Mouse (Mus musculus) kidney, postnatal 0 days (tissue): Measurements from ENCODE around the gene Dll1. TPM values are rescaled to one million over a fixed set of nuclear protein-coding genes. Genes with fewer than 3 reads are reported as not detected.

Source experiments
- ATAC-seq: fragments of 200-750 bp; cut with Nextera tagmentation; replicated peaks from 2 replicates; pipeline ENCODE4 v1.8.0; 2017; ENCODE audit warnings: low read depth, moderate number of reproducible peaks, moderate TSS enrichment, moderate library complexity; ENCODE audit not compliant: low FRiP score
- DNase-seq: peaks from one replicate; pipeline ENCODE4 v3.0.0-alpha.2; 2016; ENCODE audit warnings: low spot score
- H3K27ac ChIP-seq: fragments of 300-500 bp; sonication (generic); 2 replicates; pipeline ENCODE4 v1.5.1; 2014; ENCODE audit warnings: mild to moderate bottlenecking
- H3K27me3 ChIP-seq: fragments of 300-500 bp; sonication (generic); 2 replicates; pipeline ENCODE4 v1.6.1; 2014; ENCODE audit warnings: low read length, mixed read lengths; ENCODE audit not compliant: insufficient read depth
- H3K36me3 ChIP-seq: fragments of 300-500 bp; sonication (generic); 2 replicates; pipeline ENCODE4 v1.6.1; 2014; ENCODE audit warnings: low read length, mixed read lengths; ENCODE audit not compliant: insufficient read depth
- H3K4me1 ChIP-seq: fragments of 300-500 bp; sonication (generic); replicated peaks from 2 replicates; pipeline ENCODE4 v1.6.1; 2014; ENCODE audit warnings: antibody characterized with exemption, low read length, mixed read lengths; ENCODE audit not compliant: insufficient read depth
- H3K4me2 ChIP-seq: fragments of 300-500 bp; sonication (generic); 2 replicates; pipeline ENCODE4 v1.6.1; 2014; ENCODE audit warnings: mild to moderate bottlenecking, low read length, moderate library complexity, mixed read lengths
- H3K4me3 ChIP-seq: fragments of 300-500 bp; sonication (generic); replicated peaks from 2 replicates; pipeline ENCODE4 v1.5.1; 2014; ENCODE audit warnings: low read depth, low read length
- H3K9ac ChIP-seq: fragments of 300-500 bp; sonication (generic); 2 replicates; pipeline ENCODE4 v1.6.1; 2014; ENCODE audit warnings: low read depth, low read length
- H3K9me3 ChIP-seq: fragments of 300-500 bp; sonication (generic); replicated peaks from 2 replicates; pipeline ENCODE4 v1.6.1; 2016; ENCODE audit warnings: low read length, inconsistent platforms, mixed read lengths
- CTCF ChIP-seq: IDR thresholded peaks from 2 replicates; pipeline ENCODE4 v1.5.1; 2016; ENCODE audit warnings: antibody characterized with exemption, low read depth, mild to moderate bottlenecking, moderate library complexity
- WGBS: fragments of 180-500 bp; shearing (Covaris S2); extraction: QIAGEN DNeasy Blood & Tissue Kit; methylation state at CpG from one replicate; pipeline ENCODE4 v1.1.7; 2014; 5-methylcytosine and 5-hydroxymethylcytosine counted together
- polyA plus RNA-seq: library from polyadenylated mRNA; unstranded; fragments of >200 nt; fragmentation: Nextera tagmentation; extraction: Ambion mirVana; gene quantifications from 2 replicates; pipeline ENCODE4 v1.2.1, GENCODE M21; 2015

Dll1 gene
- polyA plus RNA-seq, 1 experiment from 2014 or later: 22.3 TPM

- H3K4me2 ChIP-seq: peak within 1 kb of the TSS; percentile 79
- no peaks in the 10 kb centered on the region for H3K27me3 ChIP-seq
- H3K9me3 ChIP-seq: no peaks in the 10 kb centered on the region
- peak within 1 kb of the TSS; percentile 75 for H3K4me3 ChIP-seq
- no peaks in the 10 kb centered on the region for H3K36me3 ChIP-seq
- WGBS: 1% methylated on average over 31 of the region's 31 CpGs
- TF ChIP-seq CTCF: no peak
- H3K9ac ChIP-seq: peak within 1 kb of the TSS; percentile 79
- peak within 1 kb of the TSS; percentile 91 for H3K27ac ChIP-seq
- DNase-seq (peak; percentile 99), ATAC-seq (peak; percentile 96)
- peaks cover 12% of the 10 kb centered on the region for H3K4me1 ChIP-seq
Measured at GRCm38 (mm10) chr17:15395997-15396675, 19.5 kb upstream of the Dll1 start, which contains the start of gene Fam120b. Fam120b (plus strand) TSS chr17:15396202.

- TF ChIP-seq CTCF: no peak
- no peak overlapping the region for H3K4me2 ChIP-seq
- H3K9me3 ChIP-seq: no peaks in the 10 kb centered on the region
- H3K27ac ChIP-seq: no peak overlapping the region
- H3K9ac ChIP-seq: no peak overlapping the region
- ATAC-seq (0 out of 2 replicates have a peak, but pooled peaks have one; percentile 36), DNase-seq (no peak)
- 56% methylated on average over 8 of the region's 8 CpGs for WGBS
- no peak overlapping the region for H3K4me3 ChIP-seq
- no peaks in the 10 kb centered on the region for H3K36me3 ChIP-seq
- H3K4me1 ChIP-seq: no peaks in the 10 kb centered on the region
- no peaks in the 10 kb centered on the region for H3K27me3 ChIP-seq
Measured at GRCm38 (mm10) chr17:15389356-15389755, 12.7 kb upstream of the Dll1 start.

GRCm38 (mm10) chr17:15388892-15389291 is 12.2 kb upstream of the Dll1 start:
- Histone ChIP-seq H3K9me3 (no peaks in the 10 kb centered on the region), H3K27me3 (no peaks in the 10 kb centered on the region), H3K36me3 (no peaks in the 10 kb centered on the region), H3K27ac (peak overlapping the region; percentile 31; the same call in 1 of the 2 replicates), H3K4me2 (no peak overlapping the region), H3K4me3 (no peak overlapping the region), H3K9ac (no peak overlapping the region), H3K4me1 (no peaks in the 10 kb centered on the region)
- 56% methylated on average over 4 of the region's 4 CpGs for WGBS
- DNase-seq (no peak), ATAC-seq (no peak)
- no peak for TF ChIP-seq CTCF

- TF ChIP-seq CTCF: peak; percentile 21; the same call in 1 of the 2 replicates
- 94% methylated on average over 5 of the region's 5 CpGs for WGBS
- peaks cover 16% of the 10 kb centered on the region for H3K4me1 ChIP-seq
- 0 out of 2 replicates have a peak, but pooled peaks cover 4% of the 10 kb centered on the region for H3K27me3 ChIP-seq
- ATAC-seq: no peak
- no peak overlapping the region for H3K27ac ChIP-seq
- no peak overlapping the region for H3K9ac ChIP-seq
- H3K9me3 ChIP-seq: no peaks in the 10 kb centered on the region
- no peak overlapping the region for H3K4me3 ChIP-seq
- no peak overlapping the region for H3K4me2 ChIP-seq
- DNase-seq: no peak
- no peaks in the 10 kb centered on the region for H3K36me3 ChIP-seq
Measured at GRCm38 (mm10) chr17:15383360-15383759, 6.7 kb upstream of the Dll1 start.

- Histone ChIP-seq H3K4me1 (peaks cover 16% of the 10 kb centered on the region), H3K4me3 (no peak overlapping the region), H3K4me2 (no peak overlapping the region), H3K9ac (no peak overlapping the region), H3K36me3 (no peaks in the 10 kb centered on the region), H3K27me3 (0 out of 2 replicates have a peak, but pooled peaks cover 4% of the 10 kb centered on the region), H3K9me3 (no peaks in the 10 kb centered on the region), H3K27ac (no peak overlapping the region)
- no peak for ATAC-seq
- 51% methylated on average over 7 of the region's 7 CpGs for WGBS
- no peak for DNase-seq
- TF ChIP-seq CTCF: no peak
Measured at GRCm38 (mm10) chr17:15381869-15382660, 5.4 kb upstream of the Dll1 start.

- H3K4me1 ChIP-seq: peaks cover 16% of the 10 kb centered on the region
- peak; percentile 34 for ATAC-seq
- peak; percentile 4 for DNase-seq
- no peak for TF ChIP-seq CTCF
- H3K4me2 ChIP-seq: peak overlapping the region; percentile 79
- 0 out of 2 replicates have a peak, but pooled peaks cover 4% of the 10 kb centered on the region for H3K27me3 ChIP-seq
- H3K4me3 ChIP-seq: peak overlapping the region; percentile 40
- peak overlapping the region; percentile 70 for H3K27ac ChIP-seq
- 15% methylated on average over 22 of the region's 22 CpGs for WGBS
- 0 out of 2 replicates have a peak overlapping the region, but pooled peaks have one; percentile 46 for H3K9ac ChIP-seq
- H3K9me3 ChIP-seq: no peaks in the 10 kb centered on the region
- H3K36me3 ChIP-seq: no peaks in the 10 kb centered on the region
Measured at GRCm38 (mm10) chr17:15381092-15381860, 4.6 kb upstream of the Dll1 start.
